Mouse (Mus musculus) limb, embryonic 10.5 days (tissue): ENCODE results near the gene Tcea3. TPM values are rescaled to one million over a fixed set of nuclear protein-coding genes. Genes with fewer than 3 reads are reported as not detected.

Experiments used
- DNase-seq: peaks from one replicate; pipeline ENCODE4 v3.0.0-alpha.2; 2017; ENCODE audit warnings: low spot score
- H3K27ac ChIP-seq: fragments of 300-500 bp; sonication (generic); 2 replicates; pipeline ENCODE4 v1.5.1; 2016; ENCODE audit warnings: mild to moderate bottlenecking
- H3K27me3 ChIP-seq: fragments of 300-500 bp; sonication (generic); 2 replicates; pipeline ENCODE4 v1.6.1; 2016; ENCODE audit warnings: low read depth, mild to moderate bottlenecking; ENCODE audit not compliant: poor library complexity, severe bottlenecking
- H3K36me3 ChIP-seq: fragments of 300-500 bp; sonication (generic); 2 replicates; pipeline ENCODE4 v1.6.1; 2016; ENCODE audit warnings: mild to moderate bottlenecking, moderate library complexity
- H3K4me1 ChIP-seq: fragments of 300-500 bp; sonication (generic); 2 replicates; pipeline ENCODE4 v1.6.1; 2016
- H3K4me3 ChIP-seq: fragments of 300-500 bp; sonication (generic); 2 replicates; pipeline ENCODE4 v1.5.1; 2016; ENCODE audit warnings: mild to moderate bottlenecking, moderate library complexity
- H3K9me3 ChIP-seq: fragments of 300-500 bp; sonication (generic); replicated peaks from 2 replicates; pipeline ENCODE4 v1.6.1; 2016; ENCODE audit warnings: mild to moderate bottlenecking
- WGBS: fragments of 180-500 bp; shearing (Covaris S2); methylation state at CpG from one replicate; pipeline ENCODE4 v1.1.7; 2016; 5-methylcytosine and 5-hydroxymethylcytosine counted together
- polyA plus RNA-seq: library from polyadenylated mRNA; unstranded; fragments of >200 nt; fragmentation: Nextera tagmentation; extraction: Ambion mirVana; gene quantifications from 2 replicates; pipeline ENCODE4 v1.2.1, GENCODE M21; 2016

Tcea3 gene
- polyA plus RNA-seq, 1 experiment from 2014 or later: 1.8 TPM

DNA sequence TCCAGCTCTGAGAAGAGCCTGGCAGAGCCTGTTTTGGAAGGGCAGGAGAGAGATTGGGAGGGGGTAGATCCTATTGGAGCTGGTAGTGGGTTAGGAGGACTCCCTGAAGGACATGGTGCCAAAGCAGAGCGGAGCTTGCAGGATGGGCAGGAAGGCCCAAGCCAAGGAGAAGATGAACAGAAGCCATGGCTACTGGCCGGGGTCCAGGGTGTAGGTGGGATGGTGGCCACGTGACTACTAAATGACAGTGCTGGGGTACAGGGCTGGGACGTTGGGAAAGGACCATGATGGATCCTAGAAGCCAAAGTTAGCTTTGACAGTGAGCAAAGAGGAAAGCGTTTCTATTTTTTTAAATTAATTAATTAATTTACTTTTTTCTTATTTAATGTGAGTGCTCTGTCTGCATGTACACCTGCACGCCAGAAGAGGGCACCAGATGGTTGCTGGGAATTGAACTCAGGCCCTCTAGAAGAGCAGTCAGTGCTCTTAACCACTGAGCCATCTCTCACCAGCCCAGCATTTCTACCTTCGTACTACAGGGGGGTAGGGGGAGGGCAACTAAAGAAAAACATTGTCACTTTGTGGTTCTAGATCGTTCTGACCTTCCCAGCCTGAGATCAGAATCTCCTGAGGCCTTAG is 5.3 kb upstream of the Tcea3 start:
- H3K4me1 ChIP-seq: peaks cover 40% of the 10 kb centered on the region
- WGBS: 46% methylated on average over 8 of the region's 8 CpGs

DNA sequence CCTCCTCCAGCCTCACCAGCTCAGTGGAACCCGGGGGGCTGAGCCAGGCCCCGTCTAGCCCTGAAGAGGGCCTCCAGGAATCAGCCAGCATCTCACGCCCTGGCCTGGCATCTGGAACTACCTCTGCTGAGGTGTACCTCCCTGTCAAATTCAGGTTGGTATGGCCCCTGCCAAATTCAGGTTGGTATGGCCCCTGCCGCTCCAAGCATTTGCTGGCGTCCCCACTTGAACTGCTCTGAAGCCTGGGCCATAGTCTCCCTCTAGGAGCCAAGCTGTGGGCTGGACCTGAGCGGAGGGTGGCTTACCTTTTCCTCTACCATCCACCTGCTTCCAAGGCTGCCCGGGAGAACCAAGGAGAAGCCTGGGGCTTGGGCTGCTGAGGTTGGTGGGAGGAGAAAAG is 4.8 kb upstream of the Tcea3 start:
- H3K27ac ChIP-seq: no peak overlapping the region
- no peaks in the 10 kb centered on the region for H3K9me3 ChIP-seq
- peaks cover 96% of the 10 kb centered on the region for H3K27me3 ChIP-seq
- DNase-seq: no peak
- H3K4me1 ChIP-seq: peaks cover 43% of the 10 kb centered on the region
- no peaks in the 10 kb centered on the region for H3K36me3 ChIP-seq
- 77% methylated on average over 7 of the region's 7 CpGs for WGBS
- H3K4me3 ChIP-seq: no peak overlapping the region

More for the DNA sequence above, 5.3 kb upstream of the Tcea3 start:
- H3K36me3 ChIP-seq: no peaks in the 10 kb centered on the region
- no peak for DNase-seq
- H3K4me3 ChIP-seq: no peak overlapping the region
- no peak overlapping the region for H3K27ac ChIP-seq
- H3K9me3 ChIP-seq: no peaks in the 10 kb centered on the region
- peaks cover 96% of the 10 kb centered on the region for H3K27me3 ChIP-seq

DNA sequence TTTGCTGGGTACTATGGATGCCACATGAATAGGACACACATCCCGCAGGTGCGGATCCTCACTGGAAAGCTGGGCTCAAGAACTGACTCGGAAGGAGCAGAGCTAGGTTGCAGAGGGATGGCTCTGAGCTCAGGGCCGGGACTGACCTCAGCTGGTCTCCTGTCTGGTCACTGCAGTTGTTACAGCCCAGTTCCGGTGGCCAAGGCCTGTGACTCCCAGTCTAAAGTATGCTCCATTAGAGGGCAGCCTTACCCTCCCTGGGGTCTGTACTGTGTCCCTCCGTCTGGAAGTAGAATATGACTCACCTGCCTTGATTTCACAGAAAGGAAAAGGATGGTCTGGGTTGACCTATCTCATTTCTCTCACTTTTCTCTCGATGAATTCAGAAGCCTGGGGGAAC is 3.3 kb upstream of the Tcea3 start:
- Histone ChIP-seq H3K27ac (no peak overlapping the region), H3K9me3 (no peaks in the 10 kb centered on the region), H3K27me3 (peaks cover 96% of the 10 kb centered on the region), H3K4me3 (no peak overlapping the region), H3K4me1 (peaks cover 46% of the 10 kb centered on the region), H3K36me3 (no peaks in the 10 kb centered on the region)
- 62% methylated on average over 7 of the region's 7 CpGs for WGBS
- no peak for DNase-seq

DNA sequence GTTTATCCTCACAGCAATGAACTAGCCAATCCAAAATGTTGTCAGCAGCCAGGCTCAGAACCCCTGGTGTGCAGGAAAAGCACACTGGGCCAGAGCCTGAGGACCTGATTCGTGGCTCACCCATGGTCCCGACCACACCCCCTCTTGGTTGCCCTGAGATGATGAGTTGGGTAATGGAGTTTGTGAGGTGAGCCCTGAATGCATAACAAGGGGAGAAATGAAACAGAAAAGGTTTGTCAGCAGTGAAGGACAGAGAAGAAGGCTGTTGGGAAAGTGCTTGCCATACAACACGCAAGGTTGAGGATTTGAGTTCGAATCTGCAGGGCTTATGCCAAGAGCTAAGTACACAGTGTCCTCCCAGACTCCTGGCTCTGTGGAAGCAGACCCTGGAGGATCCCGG is 1.8 kb upstream of the Tcea3 start:
- no peaks in the 10 kb centered on the region for H3K36me3 ChIP-seq
- peaks cover 96% of the 10 kb centered on the region for H3K27me3 ChIP-seq
- H3K4me1 ChIP-seq: peaks cover 41% of the 10 kb centered on the region
- no peak overlapping the region for H3K4me3 ChIP-seq
- H3K9me3 ChIP-seq: no peaks in the 10 kb centered on the region
- no peak overlapping the region for H3K27ac ChIP-seq
- 39% methylated on average over 5 of the region's 5 CpGs for WGBS
- no peak for DNase-seq

DNA sequence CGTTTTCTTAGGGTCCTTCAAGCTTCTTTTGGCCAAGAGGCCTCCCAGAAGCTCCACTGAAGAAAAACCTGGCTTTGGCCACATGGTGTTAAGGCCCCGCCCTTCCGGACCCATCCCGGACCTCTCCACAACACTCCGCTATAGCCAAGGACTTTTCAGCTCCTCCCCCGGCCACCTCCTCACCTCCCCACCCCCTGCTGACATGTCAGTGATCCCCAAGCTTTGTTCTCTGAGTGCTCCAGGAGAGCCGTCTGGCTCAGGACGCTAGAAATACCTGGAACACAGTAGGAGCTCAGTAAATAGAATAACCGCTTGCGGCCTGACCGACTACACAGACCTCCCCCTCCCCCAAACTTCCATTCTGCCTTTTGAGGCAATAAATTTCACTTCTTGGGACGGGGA is 960 bp upstream of the Tcea3 start:
- Histone ChIP-seq H3K4me1 (peaks cover 38% of the 10 kb centered on the region), H3K27ac (no peak overlapping the region), H3K36me3 (no peaks in the 10 kb centered on the region), H3K4me3 (peak overlapping the region; percentile 27), H3K9me3 (no peaks in the 10 kb centered on the region), H3K27me3 (peaks cover 96% of the 10 kb centered on the region)
- WGBS: 2% methylated on average over 12 of the region's 12 CpGs
- no peak for DNase-seq

DNA sequence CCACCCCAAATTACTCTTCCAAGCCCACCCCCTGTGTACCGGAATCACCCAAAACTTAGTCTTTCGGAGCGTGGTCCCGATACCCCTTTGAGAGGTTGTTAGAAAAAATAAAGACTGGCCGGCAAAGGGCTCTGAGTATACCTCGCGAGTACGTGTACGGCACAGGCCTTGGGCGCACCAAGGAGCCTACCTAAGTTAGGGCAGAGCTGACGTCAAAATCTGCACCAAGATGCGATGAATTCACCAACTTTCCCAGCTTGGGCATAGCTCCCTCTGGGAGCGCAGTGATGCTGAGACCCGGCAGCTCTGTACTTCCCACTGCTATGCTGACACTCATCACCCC is 172 bp upstream of the Tcea3 start:
- no peak for DNase-seq
- H3K36me3 ChIP-seq: no peaks in the 10 kb centered on the region
- H3K4me1 ChIP-seq: peaks cover 38% of the 10 kb centered on the region
- 2% methylated on average over 14 of the region's 14 CpGs for WGBS
- H3K27me3 ChIP-seq: peaks cover 100% of the 10 kb centered on the region
- H3K4me3 ChIP-seq: peak overlapping the region; percentile 54
- no peaks in the 10 kb centered on the region for H3K9me3 ChIP-seq
- H3K27ac ChIP-seq: 0 out of 2 replicates have a peak overlapping the region, but pooled peaks have one; percentile 63

DNA sequence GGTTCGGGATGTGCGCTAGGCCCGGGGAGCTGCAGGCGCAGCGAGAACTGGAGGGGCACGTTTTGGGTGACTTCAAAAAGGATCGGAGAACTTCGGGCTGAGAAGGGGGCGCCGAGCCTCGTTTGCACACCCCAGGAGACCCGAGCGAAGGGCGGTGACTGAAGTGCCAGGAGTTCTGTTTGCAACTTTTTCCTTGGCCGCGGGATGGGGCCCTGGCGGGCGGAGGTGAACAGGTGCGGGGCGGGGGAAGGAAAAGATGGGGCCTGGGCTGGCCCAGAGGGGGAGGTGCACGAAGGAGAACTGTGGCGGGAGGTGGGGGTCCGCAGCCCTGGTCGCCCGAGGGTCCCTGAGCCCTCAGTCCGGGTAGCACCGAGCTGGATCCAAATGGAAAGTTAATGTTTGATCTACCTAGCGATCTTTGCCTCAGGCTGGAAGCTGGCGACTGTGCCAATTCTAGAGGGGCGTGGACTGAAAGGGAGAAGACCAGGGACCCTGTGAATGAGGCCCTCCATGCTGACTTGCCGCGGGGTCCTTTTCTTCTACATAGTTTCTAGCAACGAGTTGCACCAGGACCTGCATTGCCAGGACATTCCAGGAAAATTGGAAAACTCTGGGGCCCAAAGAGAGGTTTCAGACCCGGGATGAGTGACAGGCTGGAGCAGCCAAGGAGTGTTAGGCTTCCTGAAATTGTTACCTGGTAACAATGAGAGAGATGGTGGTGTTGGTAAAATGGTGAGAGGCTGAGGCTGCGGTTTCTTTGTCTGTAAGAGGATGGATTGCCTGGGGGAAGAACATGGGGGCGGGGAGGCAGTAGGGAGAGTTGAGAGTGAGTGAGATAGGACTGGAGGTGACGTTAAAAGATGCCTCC is 1.2 kb downstream of the Tcea3 start:
- peak overlapping the region; percentile 63 for H3K27ac ChIP-seq
- H3K27me3 ChIP-seq: peaks cover 89% of the 10 kb centered on the region
- peaks cover 43% of the 10 kb centered on the region for H3K4me1 ChIP-seq
- WGBS: 1% methylated on average over 37 of the region's 37 CpGs
- no peaks in the 10 kb centered on the region for H3K36me3 ChIP-seq
- H3K4me3 ChIP-seq: peak overlapping the region; percentile 54
- peak; percentile 44 for DNase-seq
- H3K9me3 ChIP-seq: no peaks in the 10 kb centered on the region

DNA sequence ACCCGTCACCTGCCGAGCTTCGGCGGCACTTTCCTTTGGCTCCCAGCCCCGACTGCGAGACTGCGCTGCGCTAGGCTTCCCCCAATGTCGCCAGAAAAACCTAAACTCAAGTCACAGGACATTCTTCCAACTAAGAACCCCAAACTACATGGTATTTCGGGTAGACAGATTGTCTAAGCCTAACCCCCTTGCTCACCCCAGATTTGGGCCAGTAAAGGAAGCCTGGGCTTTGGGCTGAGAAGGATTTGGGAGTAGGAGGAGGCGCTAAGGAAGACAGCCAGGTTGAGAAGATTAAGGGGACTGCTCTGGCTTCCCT is 1.8 kb downstream of the Tcea3 start:
- Histone ChIP-seq H3K4me3 (no peak overlapping the region), H3K9me3 (no peaks in the 10 kb centered on the region), H3K27me3 (peaks cover 83% of the 10 kb centered on the region), H3K36me3 (no peaks in the 10 kb centered on the region), H3K27ac (peak overlapping the region; percentile 2; the same call in 1 of the 2 replicates), H3K4me1 (peaks cover 43% of the 10 kb centered on the region)
- no peak for DNase-seq
- WGBS: 4% methylated on average over 11 of the region's 11 CpGs

DNA sequence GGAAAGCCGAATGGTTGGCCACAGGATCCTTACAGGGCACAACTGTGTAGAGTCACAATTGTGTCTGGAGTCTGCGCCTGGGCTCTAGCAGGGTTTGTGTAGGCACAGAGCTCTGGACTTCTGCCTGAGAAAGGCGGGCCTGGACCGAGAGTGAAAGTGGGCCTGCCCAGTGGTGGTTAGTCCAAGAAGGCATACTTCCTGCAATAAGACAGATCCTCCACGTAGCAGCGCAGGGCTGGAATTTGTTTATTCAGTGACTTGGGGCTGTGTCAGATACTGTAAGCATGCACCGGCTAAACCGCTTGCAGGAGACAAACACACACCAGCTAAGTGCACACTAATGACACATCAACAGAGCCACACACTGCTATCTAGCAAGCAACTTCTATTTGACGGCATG is 2.3 kb downstream of the Tcea3 start:
- WGBS: 44% methylated on average over 9 of the region's 9 CpGs
- peaks cover 78% of the 10 kb centered on the region for H3K27me3 ChIP-seq
- no peak for DNase-seq
- H3K4me3 ChIP-seq: no peak overlapping the region
- H3K36me3 ChIP-seq: no peaks in the 10 kb centered on the region
- H3K27ac ChIP-seq: no peak overlapping the region
- no peaks in the 10 kb centered on the region for H3K9me3 ChIP-seq
- H3K4me1 ChIP-seq: peaks cover 43% of the 10 kb centered on the region

DNA sequence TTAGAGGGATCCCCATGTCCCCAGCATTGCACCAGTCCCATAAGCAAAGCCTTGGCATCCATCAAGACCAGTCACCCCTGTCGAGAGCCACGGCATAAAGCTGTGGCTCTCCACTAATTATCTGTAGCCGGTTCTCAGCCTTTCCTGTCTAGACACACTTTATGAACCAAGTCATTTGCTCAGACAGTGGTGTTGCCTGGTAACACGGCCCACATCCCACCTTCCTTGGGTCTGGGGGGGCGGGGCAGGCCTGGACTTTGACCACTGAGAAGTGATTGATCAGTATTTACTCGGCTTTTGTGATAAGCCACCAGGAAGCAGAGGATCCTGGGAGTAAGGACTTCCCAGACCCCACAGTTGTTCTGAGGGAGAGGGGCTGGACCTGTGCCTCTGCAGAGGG is 8.4 kb downstream of the Tcea3 start:
- Histone ChIP-seq H3K27ac (no peak overlapping the region), H3K27me3 (peaks cover 26% of the 10 kb centered on the region), H3K9me3 (no peaks in the 10 kb centered on the region), H3K4me3 (no peak overlapping the region), H3K36me3 (no peaks in the 10 kb centered on the region), H3K4me1 (peaks cover 26% of the 10 kb centered on the region)
- WGBS: 43% methylated on average over 6 of the region's 6 CpGs
- no peak for DNase-seq

DNA sequence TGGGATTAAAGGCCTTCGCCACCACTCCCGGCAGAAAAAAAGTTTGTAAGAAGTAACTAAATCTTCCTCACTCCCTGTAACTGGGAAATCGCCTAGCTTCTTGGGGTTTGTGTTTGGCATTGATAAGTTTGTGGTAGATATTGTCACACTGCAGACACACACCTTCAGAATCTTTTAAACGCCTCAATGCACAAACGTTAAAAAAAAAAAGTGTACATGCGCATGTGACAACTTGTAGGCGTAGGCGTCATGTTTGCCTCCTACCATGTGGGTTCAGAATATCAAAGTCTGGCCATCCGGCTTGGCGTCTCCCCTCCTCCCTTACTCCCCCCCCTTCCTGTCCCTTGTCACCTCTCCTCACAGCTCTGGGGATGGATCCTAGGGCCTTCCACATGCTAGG is 9.2 kb downstream of the Tcea3 start:
- H3K27me3 ChIP-seq: peaks cover 18% of the 10 kb centered on the region
- no peaks in the 10 kb centered on the region for H3K9me3 ChIP-seq
- H3K4me1 ChIP-seq: peaks cover 26% of the 10 kb centered on the region
- WGBS: 66% methylated on average over 10 of the region's 10 CpGs
- no peak overlapping the region for H3K27ac ChIP-seq
- no peak for DNase-seq
- H3K4me3 ChIP-seq: no peak overlapping the region
- H3K36me3 ChIP-seq: no peaks in the 10 kb centered on the region

DNA sequence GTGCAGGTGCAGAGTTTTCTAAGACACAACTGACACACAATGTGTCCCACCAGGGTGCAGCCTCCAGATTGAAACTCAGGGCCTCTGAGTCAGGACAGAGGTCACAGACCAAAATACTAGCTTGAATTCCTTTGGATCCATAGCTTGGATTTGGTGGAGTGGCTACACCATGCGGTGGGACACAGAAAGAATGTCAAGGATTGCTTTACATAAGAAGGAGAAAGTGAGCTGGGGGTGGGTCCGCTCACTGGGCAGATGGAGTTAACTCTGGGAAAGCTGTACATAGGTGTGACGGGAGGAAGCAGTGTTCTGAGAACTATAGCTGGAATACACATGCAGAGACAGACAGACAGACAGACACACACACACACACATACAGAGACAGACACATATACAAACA is 12.4 kb downstream of the Tcea3 start:
- no peaks in the 10 kb centered on the region for H3K9me3 ChIP-seq
- no peak overlapping the region for H3K4me3 ChIP-seq
- peaks cover 20% of the 10 kb centered on the region for H3K4me1 ChIP-seq
- no peak overlapping the region for H3K27ac ChIP-seq
- H3K27me3 ChIP-seq: peaks cover 9% of the 10 kb centered on the region; the same call in 1 of the 2 replicates
- no peaks in the 10 kb centered on the region for H3K36me3 ChIP-seq
- DNase-seq: no peak
- 60% methylated on average over 3 of the region's 3 CpGs for WGBS

DNA sequence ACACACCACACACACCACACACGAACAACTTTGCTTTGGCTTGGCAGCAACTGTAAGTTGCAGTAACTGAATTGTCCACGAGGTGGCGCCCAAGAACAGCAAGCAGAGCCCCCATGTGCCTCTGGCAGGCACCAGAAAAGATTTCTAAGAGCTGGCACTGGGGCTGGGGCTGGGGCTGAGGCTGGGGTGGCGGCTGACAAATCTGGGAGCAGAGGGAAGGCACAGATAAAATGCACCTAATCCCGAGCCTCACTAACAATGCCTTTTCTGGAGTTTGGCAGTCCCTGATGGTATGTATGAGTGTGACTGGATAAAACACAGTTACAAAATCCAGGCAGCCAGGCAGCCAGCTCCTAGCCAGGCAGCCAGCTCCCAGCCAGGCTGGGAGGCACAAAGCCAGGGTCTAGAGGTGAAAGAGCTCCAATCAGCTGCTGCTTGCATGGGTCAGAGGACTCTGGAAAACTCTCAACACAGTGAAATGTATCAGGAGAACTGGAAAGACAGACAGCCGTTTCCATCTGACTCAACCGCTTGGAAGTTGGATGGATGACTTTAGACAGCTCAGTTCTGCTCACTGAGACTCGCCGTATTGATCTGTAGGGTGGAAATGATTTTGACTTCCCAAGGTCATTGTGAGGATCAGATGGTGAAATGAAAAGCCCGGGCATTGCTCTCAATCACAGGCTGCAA is 13.1 kb downstream of the Tcea3 start:
- H3K9me3 ChIP-seq: no peaks in the 10 kb centered on the region
- DNase-seq: peak; percentile 93
- H3K4me3 ChIP-seq: no peak overlapping the region
- peaks cover 19% of the 10 kb centered on the region for H3K4me1 ChIP-seq
- peak overlapping the region; percentile 36; the same call in 1 of the 2 replicates for H3K27ac ChIP-seq
- peaks cover 9% of the 10 kb centered on the region; the same call in 1 of the 2 replicates for H3K27me3 ChIP-seq
- no peaks in the 10 kb centered on the region for H3K36me3 ChIP-seq
- WGBS: 47% methylated on average over 10 of the region's 10 CpGs
